Mouse (Mus musculus) 416B (cell line): ENCODE data around the gene Adprh.
"Not testable (repeated sequence)": the region's sequence is repeated elsewhere in the genome, so short reads cannot be mapped to it uniquely, and the experiment has no call there.

Experiments
- DNase-seq: peaks from one replicate; pipeline ENCODE4 v3.0.0; 2011; ENCODE audit warnings: low read depth

Adprh gene

DNA sequence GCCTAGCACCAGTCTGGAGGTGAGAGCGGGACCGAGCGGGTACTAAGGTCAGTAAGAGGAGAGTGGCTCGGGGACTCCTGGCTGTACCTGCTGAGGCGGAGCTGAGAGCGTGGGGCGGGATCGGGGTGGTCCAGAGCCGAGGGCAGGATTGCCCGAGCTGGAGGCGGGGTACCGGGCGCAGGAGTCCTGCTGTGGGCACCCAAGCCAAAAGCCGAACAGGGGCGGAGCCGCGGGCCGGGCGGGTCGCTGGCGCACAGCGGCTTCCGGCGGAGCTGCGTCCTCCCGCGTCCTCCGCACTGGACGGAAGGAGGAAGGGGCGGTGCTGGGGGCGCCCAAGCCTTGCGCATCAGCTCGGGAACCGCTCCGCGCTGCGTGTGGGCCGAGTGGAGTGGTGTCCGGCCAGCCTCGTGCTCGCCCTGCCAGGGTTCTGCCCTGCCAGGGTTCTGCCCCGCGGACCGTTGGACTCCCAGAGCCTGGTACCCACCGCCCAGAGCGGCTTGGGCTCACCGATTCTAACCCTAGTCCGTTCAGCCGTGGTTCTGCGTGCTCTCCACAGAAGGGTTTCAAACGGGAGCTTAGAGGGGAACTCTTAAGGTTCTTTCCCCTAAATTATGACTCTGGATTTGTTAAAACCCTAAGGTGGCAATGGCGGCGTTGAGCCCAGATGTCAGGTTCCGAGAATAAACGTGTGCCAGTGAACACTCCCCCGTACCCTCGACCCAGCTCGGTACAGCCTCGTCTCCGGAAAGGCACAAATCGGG, at the start of gene Adprh:
TSS of gene Adprh (minus strand) at position 262 of the 761 bp plus-strand sequence.
- DNase-seq, result peak; percentile 88

DNA sequence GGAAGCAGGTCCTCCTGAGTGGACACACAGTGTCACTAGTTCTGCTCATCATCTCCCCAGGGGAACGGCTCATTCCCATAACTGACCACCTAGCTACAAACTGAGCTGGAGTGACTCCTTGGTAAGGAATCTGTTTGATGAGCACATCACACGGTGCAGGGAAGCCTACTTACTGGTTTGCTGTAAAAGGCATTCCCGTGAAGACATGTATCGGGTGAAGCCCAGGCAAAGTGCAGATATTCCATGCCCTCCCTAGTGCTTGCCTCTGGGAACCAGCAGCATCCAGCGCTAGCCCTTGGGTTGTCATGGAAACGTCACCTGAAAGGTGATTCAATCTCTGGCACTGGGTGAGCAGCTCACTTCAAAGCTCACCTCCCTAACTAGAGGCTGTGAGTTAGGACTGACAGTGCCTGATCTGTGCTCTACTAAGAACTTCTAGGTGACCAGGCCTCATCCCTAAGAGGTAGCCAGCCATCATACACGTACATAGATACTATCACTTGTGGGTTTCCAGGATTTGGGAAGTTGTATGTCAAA, 44.2 kb upstream of the Adprh start:
- no peak for DNase-seq

DNA sequence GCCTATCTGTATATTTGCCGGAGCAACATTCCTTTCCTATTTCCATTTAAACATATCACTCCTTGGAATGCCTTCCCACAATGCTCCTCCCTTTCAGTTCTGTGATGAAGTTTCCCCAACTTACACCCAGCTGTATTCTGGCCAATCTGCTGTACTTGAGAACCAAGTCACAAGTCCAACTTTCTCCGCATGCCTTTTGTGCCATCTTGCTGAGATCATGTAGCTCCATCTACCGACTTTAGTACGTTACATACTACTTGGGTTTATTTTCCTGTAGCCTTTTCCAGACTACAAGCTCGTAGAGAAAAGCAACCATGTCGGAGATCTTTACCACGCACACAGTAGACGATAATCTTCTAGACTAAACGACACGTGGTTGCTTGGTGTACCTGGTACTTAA, 41.4 kb upstream of the Adprh start:
- no peak for DNase-seq

DNA sequence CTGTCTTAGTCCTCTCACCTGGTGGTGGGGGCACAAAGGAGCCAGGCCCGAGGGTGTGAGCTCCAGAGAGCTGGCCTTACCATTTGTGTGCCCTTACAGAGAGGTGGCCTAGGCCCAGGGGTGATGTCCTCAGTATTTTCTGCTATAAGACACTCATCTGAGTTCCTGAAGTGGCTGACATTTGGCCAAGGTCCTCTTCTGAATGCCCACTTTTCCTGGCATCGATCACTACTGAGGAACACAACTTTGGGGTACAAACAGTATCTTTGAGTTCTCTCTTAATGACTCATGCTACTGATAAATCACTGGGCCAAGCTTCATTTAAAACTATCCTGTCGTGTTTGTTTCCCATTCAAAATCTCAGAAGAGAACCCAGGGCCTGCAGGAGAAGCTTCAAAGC, 40.0 kb upstream of the Adprh start:
- no peak for DNase-seq

DNA sequence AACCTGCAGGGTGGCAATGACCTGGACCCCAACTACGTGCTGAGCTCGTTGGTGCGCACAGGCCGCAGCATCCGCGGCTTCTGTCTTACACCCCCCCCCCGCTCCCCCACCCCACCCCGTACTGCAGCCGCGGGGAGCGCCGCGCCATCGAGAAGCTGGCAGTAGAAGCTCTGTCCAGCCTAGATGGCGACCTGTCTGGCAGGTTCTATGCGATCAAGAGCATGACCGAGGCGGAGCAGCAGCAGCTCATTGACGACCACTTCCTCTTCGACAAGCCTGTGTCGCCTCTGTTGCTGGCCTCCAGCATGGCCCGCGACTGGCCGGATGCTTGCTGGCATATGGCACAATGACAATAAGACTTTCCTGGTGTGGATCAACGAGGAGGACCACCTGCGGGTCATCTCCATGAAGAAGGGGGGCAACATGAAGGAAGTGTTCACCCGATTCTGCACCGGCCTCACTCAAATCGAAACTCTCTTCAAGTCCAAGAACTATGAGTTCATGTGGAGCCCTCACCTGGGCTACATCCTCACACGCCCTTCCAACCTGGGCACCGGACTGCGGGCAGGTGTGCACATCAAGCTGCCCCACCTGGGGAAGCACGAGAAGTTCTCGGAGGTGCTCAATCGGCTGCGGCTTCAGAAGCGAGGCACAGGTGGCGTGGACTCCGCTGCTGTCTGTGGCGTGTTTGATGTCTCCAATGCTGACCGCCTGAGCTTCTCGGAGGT, 31.2 kb upstream of the Adprh start:
- DNase-seq, result no peak

DNA sequence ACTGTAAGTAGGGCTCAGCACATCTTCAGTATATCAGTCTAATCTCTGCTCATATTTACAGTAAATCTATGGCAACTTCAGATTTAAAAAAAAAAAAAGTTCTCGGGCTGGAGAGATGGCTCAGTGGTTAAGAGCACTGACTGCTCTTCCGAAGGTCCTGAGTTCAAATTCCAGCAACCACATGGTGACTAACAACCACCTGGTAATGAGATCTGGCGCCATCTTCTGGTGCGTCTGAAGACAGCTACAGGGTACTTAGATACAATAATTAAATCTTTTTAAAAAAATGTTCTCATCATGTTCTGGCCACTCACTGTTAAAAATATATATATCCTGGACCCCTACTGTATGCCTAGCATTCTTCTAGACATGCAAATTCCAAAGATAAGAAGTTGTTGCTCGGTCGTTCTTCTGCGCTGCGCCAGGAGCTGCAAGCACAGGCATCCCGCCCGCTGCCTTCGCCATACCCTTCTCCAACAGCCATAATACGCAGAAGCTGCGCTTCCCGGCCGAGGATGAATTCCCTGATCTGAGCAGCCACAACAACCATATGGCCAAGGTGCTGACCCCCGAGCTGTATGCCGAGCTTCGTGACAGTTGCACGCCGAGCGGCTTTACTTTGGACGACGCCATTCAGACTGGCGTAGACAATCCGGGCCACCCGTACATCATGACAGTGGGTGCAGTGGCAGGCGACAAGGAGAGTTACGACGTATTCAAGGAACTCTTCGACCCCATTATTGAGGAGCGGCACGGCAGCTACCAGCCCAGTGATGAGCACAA, 30.5 kb upstream of the Adprh start:
- peak; percentile 66 for DNase-seq

DNA sequence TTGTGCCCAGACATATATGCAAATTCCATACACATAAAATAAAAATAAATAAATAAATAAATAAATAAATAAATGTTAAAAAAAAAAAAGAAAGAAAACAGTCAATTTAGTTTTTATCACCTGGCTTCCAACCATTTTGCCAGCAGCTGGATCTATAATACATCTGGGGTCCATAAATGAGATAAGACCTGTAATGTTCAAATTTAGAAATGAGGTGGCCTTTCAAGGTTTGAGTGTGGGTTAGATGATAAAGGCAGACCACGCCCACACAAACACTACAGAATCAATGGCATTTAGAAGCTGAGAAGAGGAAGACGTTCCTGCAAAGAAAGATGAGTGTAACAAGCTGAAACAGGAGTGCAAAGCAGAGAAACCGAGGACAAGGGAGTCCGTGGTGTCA, 28.8 kb upstream of the Adprh start:
- no peak for DNase-seq

DNA sequence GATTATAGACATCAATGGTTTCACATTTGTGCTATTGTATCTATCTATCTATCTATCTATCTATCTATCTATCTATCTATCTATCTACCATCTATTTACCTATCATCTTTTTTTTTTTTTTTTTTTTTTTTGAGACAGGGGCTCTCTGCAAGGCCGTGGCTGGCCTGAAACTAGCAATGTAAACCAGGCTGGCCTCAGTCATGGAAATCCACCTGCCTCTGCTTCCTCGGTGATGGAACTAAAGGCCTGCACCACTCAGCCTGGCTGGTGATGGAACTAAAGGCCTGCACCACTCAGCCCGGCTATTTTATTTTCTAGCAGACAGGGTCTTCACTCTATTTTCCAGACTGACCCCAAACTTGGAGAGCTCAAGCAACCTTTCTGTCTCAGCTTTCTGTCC, 25.8 kb upstream of the Adprh start:
- no peak for DNase-seq

DNA sequence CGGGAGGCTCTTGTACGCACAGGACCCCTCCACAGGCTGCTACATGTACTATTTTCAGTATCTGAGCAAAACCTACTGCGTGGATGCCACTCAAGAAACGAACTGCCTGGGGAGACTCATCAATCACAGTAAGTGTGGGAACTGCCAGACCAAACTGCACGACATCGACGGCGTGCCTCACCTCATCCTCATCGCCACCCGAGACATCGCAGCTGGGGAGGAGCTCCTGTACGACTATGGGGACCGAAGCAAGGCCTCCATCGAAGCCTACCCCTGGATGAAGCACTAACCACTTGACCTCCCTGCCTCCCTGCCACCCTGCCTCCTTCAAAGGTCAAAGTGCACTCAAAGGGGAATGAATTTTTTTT, 24.7 kb upstream of the Adprh start:
- not testable (repeated sequence) for DNase-seq

DNA sequence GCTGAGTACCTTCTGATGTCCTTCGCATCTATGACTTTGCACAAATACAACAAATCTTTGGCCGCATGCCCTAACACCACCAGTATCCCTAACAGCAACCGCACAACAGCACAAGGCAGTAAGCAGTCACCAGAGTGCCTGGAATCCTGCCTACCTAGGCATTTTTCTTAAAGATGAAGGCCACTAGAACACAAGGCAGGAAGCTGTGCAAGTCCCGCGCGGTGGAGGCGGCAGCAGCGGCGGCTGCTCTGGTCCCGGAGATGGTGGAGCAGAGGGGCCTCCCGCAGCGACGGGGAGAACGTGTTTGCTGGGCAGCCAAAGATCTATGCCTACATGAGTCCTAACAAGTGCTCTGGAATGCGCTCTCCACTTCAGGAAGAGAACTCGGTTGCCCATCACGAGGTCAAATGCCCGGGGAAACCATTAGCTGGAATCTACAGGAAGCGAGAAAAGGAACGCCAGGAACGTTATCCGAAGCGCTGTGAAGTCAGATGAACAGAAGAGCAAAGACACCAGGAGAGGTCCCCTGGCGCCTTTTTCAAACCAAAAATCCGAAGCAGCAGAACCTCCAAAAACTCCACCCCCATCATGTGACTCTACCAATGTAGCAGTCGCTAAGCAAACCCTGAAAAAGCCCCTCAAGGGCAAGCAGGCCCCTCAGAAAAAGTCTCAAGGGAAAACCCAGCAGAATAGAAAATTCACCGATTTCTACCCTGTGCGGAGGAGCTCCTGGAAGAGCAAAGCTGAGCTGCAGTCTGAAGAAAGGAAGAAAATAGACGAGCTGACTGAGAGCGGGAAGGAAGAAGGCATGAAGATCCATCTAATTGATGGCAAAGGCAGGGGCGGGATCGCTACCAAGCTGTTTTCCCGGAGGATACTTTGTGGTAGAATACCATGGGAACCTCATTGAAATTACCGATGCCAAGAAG, 24.1 kb upstream of the Adprh start:
- peak; percentile 72 for DNase-seq

DNA sequence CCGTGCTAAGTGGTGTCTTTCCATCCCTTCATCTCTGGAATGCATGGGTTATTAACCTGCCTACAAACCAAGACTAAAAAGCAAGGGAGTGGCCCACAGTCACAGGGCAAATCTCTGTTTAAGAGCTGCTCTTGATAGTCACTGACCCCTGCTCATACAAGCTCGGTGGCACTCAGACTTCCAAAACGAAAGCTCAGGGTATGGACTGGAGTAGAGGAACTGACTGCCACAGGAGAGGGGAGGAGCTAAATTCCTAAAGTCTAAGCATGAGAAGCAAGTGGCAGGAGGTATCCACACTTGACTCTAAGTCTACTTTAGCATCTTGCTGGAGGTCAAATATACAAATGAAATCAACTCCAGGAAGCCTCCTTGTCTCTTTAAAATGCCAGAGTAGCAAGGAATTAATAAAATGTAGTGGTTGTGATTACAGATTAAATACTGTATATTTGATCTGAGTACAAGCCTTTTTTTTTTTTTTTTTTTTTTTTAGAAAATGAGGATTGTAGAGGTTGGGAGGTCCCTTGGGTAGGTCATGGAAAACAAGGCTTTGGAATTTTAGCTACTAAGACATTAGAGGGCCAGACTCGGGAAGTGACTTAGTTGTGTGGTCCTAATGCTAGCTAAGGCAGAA, 23.3 kb upstream of the Adprh start:
- peak; percentile 28 for DNase-seq

DNA sequence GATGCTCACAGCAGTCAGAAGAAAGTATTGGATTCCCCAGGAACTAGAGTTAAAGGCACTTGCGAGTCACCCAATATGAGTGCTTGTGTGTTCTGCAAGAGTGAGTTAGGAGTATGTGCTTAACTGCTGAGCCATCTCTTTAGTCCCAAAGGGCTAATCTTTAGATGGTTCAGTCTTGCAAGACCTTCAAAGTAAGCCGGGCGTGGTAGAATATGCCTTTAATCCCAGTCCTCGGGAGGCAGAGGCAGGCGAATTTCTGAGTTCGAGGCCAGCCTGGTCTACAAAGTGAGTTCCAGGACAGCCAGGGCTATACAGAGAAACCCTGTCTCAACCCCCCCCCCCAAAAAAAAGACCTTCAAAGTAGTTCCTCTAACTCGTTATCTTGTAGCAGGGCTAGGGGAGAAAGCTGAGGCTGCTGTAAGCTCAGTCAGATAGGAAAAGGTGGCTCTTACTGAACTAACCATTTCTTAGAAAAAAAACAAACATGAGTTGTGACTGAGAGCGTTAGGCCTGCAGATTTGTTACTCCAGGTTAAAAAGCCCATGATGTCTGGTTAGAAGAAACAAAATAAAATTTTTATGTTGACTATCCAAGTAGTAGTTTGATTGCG, 22.3 kb upstream of the Adprh start:
- DNase-seq, result no peak

DNA sequence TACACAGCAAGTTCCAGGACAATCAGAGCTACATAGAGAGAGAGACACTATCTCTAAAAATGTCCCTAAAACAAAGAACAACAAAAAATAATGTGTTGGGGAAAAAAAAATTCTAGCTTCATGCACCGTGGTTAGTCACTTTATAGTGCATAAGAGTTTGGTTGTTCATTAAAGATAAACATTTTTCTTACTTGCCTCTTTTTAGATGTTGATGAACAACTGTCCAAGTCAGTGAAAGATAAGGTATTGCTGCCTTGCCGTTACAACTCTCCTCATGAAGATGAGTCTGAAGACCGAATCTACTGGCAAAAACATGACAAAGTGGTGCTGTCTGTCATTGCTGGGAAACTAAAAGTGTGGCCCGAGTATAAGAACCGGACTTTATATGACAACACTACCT, 21.2 kb upstream of the Adprh start:
- no peak for DNase-seq

DNA sequence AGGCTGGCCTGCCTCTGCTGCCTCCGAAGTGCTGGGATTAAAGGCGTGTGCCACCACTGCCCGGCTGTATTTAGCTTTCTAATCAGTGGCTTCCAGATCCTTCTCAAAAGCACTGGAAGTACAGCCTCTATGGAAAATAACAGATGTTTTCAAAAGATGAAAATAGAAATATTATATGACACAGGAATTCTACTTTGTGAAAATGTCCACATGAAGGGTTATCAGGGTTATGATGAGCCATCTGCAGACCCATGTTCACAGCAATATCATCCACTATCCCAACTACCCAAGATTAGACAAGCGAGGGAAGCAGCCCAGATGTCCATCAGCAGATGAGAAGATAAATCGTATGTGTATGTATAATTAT, 20.0 kb upstream of the Adprh start:
- no peak for DNase-seq

DNA sequence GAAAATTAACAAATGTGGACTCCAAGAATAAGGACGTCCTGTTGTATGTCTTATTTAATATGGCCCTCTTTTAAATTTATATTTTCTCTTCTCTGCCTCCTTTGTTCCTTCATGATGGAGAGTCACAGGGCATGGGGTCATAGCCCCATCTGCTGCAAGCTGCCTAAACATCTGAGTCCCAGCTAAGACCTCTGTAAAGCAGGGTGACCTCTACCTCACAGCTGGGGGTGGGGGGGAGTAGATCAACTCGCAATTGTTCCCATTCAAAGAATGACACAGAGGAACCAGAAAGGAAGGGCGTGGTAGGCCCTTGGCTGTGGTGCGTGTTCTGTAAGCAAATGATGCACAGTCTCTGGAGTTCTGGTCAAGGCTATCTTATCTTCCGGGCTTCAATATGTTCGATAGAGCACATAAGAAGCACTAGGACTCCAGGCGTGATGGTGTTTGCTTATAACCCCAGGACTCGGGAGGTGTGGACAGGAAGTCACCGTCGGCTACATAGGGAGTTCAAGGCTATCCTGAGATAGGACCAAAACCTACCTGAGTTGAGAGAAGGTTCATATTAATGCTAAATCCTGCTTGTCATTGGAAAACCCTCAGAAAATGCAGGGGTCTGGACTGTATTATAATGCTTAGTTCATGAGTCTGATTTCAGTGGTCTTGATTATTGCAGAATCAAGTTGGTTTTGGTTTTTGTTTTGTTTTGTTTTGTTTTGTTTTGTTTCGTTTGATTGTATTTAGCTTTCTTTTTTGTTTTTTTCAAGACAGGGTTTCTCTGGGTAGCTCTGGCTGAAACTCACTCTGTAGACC, 19.4 kb upstream of the Adprh start:
- DNase-seq, result peak; percentile 24

DNA sequence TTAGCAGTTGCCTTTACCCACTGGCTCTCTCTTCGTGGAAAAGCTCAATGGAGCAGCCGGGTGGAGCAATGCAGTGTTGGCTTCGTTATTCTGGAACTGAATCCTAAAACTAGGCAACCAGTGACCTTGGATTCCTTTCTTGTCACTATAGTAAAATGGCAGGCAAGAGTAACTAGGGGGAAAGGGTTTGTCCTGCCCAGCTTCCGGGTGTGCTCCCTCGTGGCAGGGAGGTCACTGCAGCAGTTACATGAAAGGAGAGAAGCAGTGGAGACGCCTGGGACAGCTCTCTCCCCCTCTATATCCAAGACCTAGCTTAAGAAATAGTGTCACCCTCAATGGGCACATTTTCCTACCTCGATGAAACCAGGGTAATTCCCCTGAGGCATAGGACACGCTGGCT, 16.9 kb upstream of the Adprh start:
- DNase-seq, result no peak

DNA sequence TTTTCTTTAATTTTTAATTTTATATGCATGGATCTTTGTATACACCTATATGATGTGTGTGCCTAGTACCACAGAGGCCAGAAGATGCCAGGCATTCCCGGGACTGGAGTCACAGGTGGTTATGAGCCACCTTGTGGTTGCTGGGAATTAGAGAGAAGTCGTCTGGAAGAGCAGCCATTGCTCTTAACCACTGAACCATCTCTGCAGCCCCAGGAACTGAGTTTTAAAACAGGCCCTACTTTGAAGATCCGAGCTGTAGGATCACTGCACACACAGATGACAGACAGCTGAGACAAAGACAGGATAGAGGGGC, 16.2 kb upstream of the Adprh start:
- DNase-seq, result no peak

DNA sequence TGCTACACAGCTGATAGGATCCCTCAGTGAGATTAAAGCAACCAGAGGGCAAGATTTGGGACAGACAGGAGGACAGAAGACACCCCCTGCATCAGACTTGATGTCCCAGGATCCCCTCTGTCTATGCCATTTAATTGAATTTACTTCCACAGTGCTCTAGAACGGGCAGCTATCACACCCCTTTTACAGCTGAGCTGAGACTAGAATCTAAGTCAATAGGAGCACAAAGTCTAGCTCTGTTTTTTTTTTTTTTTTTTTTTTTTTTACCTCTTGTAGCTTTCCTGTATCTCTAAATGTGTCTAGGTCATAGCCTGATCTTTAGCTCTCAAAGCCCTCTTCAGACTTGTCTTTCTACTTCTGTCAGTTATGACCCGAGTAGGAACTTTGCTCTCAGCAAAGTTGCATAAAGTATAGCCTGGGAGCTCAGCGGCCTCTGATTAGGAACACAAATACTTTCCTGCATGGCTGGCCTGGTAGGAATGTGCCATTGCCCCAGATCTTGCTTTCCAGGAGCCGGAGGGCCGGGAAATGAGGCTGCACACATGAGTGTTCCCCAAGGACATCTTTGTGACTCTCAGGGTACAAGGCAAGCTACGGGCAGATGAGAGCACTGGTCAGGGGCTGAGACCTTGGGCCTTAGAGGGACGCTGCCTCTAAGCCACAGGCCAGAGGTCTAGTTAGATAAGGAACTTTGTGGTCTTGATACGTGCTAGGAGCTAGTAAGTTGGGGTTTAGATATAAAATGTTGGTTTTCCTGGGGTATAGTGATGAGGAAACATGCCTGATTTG, 15.6 kb upstream of the Adprh start:
- peak; percentile 92 for DNase-seq
